Mouse (Mus musculus): ENCODE measurements around the gene Eln.
A peak's percentile ranks its signal among the peaks of the same experiment; 100 is the strongest.

Gene Eln

DNA sequence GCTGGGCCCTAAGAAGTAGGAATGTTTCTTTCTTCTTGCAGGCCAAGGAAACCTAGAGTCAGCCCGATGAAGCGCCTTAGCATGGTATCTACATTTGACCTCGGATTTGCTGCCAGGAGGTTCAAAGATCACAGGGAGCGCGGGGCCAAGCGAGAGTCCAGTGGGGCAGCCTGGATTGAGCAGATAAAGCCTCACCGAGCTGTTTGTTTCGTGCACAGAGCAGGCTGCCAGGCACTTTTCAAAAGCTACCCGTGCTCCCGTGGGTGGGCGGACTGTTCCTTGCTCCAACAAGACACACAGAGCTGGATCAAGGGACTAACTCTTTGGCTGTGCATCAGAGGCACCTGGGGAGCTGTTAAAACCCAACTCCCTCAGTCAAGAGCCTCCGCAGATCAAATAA is 3.1 kb downstream of the Eln start:
- DNase-seq: peak; percentile 53

DNA sequence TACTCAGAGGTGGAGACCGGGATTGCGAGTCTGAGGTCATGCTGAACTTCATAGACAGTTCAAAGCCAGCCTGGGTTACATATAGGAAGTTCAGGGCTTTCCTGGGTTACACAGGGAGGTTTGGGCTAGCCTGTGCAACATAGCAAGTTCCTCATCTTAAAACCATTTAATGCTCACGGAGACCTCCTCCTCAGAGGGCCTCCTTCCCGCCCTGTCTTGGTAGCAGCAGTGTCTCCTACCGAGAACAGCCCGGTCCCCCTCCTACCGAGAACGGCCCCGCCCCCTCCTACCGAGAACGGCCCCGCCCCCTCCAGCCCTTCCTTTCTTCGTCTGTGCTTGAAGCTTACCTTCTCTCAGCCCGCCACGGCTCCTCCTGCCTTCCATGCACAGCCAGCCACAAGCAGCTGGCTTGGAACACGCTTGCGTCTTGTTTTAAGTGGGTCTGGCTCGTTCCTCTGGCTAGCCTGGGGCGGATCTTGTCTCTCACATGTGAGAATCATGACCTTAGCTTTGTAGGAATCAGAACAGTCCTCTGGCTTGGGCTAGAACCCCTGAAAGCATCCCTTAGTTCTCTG is 4.8 kb downstream of the Eln start:
- DNase-seq: peak; percentile 9

- DNase-seq: peak; percentile 11
These were observed 6.4 kb downstream of the Eln start for GRCm38 (mm10) chr5:134740501-134741341.

DNA sequence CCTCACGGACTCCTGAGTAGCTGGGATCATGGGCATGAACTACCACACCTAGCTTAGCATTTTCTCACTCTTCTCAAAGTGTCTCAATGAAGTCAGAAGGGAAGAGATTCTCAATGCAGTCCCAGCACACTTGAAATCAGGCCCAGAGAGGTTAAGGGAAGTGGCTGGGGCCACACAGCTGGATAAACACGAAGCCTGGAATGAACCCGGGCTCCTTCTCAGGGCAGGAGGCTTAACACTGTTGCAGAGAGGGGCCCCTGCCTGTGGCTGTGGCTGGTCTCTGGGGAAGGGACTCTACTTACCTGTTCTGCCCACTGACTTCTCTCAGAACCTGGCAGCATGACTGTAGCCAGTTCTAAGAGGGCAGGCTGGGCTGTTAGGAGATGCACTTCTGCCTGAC is 7.2 kb downstream of the Eln start:
- DNase-seq: no peak

- no peak for DNase-seq
These were observed 12.2 kb downstream of the Eln start for GRCm38 (mm10) chr5:134734920-134735319.

GRCm38 (mm10) chr5:134734072-134734471 is 13.1 kb downstream of the Eln start:
- no peak for DNase-seq

DNA sequence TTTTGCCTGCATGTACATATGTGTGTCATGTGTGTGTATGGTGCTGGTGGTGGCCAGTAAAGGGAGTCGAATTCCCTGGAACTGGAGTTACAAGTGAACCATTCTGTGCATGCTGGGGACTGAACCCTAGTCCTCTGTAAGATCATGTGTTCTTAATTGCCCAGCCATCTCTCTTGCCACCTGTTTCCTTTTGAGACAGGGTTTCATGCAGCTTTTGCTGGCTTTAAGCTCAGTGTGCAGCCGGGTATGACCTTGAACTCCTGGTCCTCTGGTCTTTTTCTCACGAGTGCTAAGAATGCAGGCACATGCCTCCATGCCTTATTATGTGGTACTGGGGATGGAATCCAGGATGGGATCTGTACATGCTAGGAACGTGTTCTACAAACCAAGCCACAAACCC is 13.9 kb downstream of the Eln start:
- DNase-seq: no peak

DNA sequence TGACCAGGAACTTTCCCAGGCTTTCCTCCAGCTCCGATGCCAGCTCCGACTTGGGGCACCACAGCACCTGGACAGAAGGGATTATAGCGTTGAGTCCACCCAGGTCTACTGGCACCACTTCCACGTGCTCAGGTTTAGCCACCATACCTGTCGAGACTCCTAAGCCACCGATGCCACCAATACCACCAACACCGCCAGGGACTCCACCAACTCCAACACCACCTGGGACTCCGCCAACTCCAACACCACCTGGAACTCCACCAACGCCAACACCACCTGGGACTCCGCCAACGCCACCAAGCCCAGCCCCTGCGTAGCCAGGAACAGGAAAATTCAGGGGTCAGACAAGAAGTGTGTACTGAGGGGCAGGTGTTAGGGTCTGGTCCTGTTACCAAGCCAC is 18.0 kb downstream of the Eln start:
- no peak for DNase-seq

GRCm38 (mm10) chr5:134728535-134728934 is 18.6 kb downstream of the Eln start:
- DNase-seq: no peak

- DNase-seq: no peak
These were observed 20.0 kb downstream of the Eln start for GRCm38 (mm10) chr5:134727001-134727639.

DNA sequence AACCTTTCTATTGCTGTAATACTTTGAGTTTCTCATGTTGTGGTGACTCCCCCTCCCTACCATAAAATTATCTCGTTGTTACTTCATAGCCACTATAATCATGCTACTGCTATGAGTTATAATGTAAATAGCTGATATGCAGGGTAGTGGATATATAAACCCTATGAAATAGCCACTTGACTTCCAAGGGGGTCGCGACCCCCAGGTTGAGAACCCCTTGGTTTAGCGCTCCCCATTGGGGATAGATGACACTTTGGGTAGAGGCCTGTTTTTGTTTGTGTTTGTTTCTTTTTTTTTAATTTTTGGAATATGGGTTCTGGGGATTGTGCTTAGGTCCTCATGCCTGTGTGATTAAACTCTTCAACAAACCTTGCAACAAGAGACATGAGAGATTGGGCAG is 21.8 kb downstream of the Eln start:
- DNase-seq: no peak

DNA sequence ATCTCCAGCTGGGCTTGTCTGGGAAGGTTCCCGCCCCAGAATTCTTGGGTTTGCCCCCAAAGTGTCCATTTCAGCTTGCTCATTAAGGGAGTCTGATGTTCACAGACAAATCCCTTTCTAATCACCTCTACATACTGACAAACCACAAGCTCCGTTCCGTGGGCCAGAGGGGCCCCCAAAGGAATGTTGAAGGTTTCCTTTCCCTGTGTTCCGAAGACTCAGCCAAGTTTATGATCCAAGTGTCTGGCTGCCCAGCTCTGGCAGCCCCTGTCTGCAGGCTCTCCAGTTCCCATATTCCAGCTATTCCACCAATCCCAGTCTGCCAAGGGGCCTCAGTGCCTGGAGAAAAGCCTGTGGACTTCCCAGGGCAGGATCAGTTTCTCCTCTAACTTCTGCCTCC is 27.1 kb downstream of the Eln start:
- no peak for DNase-seq

DNA sequence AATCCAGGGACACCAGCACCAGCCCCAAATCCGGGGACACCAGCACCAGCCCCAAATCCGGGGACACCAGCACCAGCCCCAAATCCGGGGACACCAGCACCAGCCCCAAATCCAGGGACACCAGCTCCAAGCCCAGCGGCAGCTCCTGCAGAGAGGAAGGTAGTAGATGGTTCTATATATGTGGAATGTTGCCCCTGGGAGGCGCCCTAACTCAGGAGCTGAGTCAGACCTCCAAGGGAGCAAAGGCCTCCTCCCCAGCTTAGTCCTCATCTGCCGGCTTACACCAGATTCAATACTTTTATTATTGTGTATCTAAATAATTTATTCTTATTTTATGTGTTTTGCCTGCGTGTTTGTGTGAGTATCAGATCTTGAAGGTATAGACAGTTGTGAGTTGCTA is 36.0 kb downstream of the Eln start:
- no peak for DNase-seq

- DNase-seq: no peak
These were observed 37.8 kb downstream of the Eln start for GRCm38 (mm10) chr5:134709275-134709674.

DNA sequence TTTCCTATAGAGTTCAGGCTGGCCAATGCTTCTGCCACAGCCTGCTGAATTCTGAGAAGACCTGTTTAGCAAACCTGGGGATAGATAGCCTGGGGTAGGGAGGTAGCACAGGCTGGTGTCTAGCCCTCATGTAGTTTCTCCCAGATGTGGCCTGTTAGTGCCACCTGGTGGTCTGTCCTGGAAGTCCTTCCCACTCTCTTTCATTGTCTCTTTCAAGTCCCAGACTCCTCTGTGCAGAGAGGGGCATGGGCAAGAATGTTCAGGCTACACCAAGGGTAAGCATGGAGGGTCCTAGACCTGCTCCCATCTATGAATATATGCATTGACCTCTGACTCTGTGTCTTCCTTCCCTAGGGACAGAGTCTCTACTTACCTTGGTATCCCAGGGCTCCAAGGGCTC is 43.0 kb downstream of the Eln start:
- peak; percentile 84 for DNase-seq

DNA sequence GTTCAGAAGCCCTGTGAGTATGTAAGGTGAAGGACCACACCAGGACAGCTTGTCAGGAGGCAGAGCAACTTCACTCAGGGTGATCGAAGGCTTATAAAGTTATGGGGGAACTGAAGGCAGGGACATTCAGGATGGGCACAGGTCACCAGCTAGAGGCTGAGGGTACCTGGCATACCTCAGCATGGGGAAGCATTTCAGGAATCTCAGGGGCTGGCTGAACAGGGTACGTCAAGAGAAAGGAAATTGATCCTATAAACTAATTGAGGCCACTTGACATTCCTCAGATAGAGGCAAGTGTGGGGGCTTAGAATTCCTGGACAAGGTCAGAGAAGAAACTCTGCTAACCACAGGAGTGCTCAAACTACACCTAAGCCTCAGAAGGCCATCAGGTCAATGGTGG is 51.6 kb downstream of the Eln start:
- DNase-seq: no peak

DNA sequence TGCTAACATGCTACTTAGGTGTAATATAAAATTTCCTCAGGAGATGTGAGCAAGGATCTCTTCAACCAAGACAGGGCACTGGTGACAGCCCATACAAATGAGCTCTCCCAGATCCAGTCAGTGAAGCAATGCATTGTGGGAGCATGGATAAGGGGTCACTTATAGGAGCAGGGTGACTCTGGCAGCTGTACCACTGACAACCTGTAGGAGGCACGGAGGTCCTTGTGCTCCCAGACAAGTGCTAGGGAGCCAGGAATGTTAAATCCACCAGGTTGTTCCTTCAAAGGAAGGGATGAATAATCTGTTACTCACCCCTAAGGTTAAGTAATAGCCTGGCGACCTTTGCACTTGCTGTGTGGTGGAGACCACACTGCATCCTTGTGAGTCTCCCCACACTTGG is 52.0 kb downstream of the Eln start:
- DNase-seq: no peak

- no peak for DNase-seq
These were observed 54.4 kb downstream of the Eln start for GRCm38 (mm10) chr5:134692704-134693103.

DNA sequence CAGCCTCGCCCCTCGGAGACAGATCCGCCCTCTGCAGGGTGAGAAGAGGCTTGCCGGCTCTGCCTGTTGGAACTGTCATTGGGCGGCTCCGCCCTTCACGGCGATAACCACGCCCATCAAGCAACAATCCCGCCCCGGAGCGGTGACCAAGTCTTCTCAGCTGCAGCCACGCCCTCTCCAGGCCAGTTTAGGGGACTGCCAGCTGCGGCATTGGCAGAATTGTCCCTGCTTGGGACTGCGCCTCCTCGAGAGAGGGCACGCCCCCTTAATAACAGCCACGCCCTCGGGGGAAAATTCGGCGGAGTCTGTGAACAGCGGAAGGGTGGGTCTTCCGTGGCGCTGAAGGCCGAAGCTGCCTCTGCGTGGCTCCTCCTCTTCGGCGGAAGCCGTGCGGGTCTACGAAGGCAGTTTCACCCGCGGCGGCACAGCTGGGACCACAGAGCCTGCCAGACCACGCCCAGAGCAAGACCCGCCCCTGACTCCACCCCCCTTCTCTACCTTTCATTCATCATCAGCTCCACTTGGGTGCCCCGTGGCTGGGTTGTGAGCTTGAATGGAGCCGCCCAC is 58.3 kb downstream of the Eln start:
- DNase-seq: peak; percentile 100

DNA sequence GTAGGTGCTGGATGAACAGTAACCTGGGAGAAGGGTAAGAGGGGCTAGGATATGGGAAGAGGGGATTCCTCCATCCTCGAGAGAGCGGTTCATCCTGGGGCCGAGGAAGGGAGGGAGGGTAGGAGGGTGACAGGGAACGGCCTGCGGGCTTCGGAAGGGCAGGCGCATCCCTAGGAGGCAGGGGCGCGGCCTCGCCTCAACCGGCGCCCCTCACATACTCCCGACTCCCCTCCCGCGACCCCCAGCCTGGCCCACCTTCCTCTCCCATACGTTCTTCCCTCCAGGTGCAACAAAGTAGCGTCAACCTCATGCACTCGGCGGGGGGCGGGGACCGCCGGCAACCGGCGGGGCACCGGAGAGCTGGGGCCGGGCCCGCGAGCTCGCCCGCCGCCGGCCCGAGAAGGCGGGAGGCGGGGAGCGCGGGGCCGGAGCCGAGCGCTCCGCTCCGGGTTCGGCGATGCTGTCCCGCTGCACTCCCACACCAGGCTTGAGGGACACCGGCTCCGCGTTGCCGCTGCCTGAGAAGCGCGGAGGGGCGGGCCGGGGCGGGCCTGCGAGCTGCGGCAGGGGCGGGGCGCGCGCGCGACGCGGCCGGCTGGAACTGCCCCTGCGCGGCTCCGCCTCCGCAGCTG is 58.9 kb downstream of the Eln start, which contains the start of gene Limk1:
Gene Limk1 (minus strand): TSS at position 513 of the 632 bp plus-strand sequence.
- no peak for DNase-seq

GRCm38 (mm10) chr5:134687187-134687586 is 59.9 kb downstream of the Eln start:
- DNase-seq: no peak

DNA sequence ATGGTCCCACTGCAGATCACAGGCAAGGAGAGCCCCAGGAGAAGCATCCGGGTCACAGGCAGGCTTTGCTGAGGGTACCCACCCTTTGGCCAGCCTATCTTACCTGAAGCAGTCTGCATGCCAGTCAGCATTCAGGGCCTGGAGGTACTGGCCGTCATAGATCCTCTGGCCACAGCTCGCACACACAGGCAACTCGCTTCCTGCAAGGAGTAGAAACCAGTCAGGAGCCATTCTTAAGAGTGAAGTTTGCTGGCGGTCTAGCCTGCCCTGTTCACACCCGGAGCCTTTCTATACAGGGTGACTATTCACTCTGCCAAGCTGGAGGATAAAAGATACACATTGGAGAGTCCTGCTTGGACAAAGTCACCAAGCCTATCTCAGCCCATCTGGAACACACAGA is 60.6 kb downstream of the Eln start:
- DNase-seq: no peak

GRCm38 (mm10) chr5:134684398-134684797 is 62.7 kb downstream of the Eln start:
- no peak for DNase-seq

Data from kidney, adult 18-20 months (tissue).